ENCODE assay signal across 9 mouse cellular contexts in genomic region chr15:82982724-82983415, GRCm38 (mm10). TPM values are rescaled to one million over a fixed set of nuclear protein-coding genes. Genes with fewer than 3 reads are reported as not detected.
DNase-seq lines count a peak whose midpoint lies in the region; ATAC-seq lines count a peak whose summit lies in the region.
"Had no signal": no experiment of that assay in that cellular context is flagged by ENCODE, and none has a peak within 500 bp of the region (broad histone marks: within the 10 kb centered on the region; RNA-seq: fewer than 3 reads in every experiment).

No protein-coding gene starts in this region.

- WGBS in limb, embryonic 11.5 days: 4% methylated on average over 18 of the region's 18 CpGs

- H3K36me3 ChIP-seq in limb, embryonic 11.5 days (ENCODE audit: control insufficient read depth, insufficient read depth, low read length): no peaks in the 10 kb centered on the region

- peak overlapping the region; percentile 32 for H3K9ac ChIP-seq in limb, embryonic 11.5 days (ENCODE audit: low read length)

- peak; percentile 55 for DNase-seq in right cerebral cortex, postnatal 4 days
- DNase-seq in right cerebral cortex, adult 2 months (ENCODE audit: low spot score in 2 of 2): no peak
- DNase-seq in heart, adult 8-10 months (ENCODE audit: low spot score): peak; percentile 35
- peak; percentile 79 for DNase-seq in limb, embryonic 11.5 days (ENCODE audit: low spot score)
- DNase-seq in thymus, postnatal 36 days: no peak
- no peak for DNase-seq in layer of hippocampus, postnatal 10 days (ENCODE audit: low spot score in 2 of 2)
- DNase-seq in layer of hippocampus, adult 8-10 months (ENCODE audit: low spot score in 2 of 2): no peak

- H3K4me3 ChIP-seq in limb, embryonic 11.5 days (ENCODE audit: low read depth, low read length): no peak overlapping the region

- peaks cover 10% of the 10 kb centered on the region for H3K27me3 ChIP-seq in limb, embryonic 11.5 days (ENCODE audit: control insufficient read depth, insufficient read depth, low read length)

- H3K4me1 ChIP-seq in limb, embryonic 11.5 days (ENCODE audit: control insufficient read depth, insufficient read depth, low read length): peaks cover 51% of the 10 kb centered on the region

- H3K9me3 ChIP-seq in limb, embryonic 11.5 days (ENCODE audit: control insufficient read depth, low read length): no peaks in the 10 kb centered on the region

- ATAC-seq in limb, embryonic 11.5 days (ENCODE audit: insufficient number of reproducible peaks, low FRiP score, low TSS enrichment, low read depth): peak; percentile 50
- no peak for ATAC-seq in frontal cortex, adult (ENCODE audit: low TSS enrichment)
- ATAC-seq: Patski had no signal

- H3K27ac ChIP-seq in limb, embryonic 11.5 days (replicated peaks; ENCODE audit: low read depth, low read length): peak overlapping the region; percentile 91

- H3K4me2 ChIP-seq in limb, embryonic 11.5 days (ENCODE audit: low read depth, severe bottlenecking): peak overlapping the region; percentile 31

RNA-seq across cellular contexts. Expression of gene Tcf20, which starts 4.8 kb away (rescaled TPM):
- 10 to 100 TPM; 56.2 to 63.4 (median 59.7) TPM for total RNA-seq in heart, adult 8-10 months (2022)
- 12.3 and 14.3 TPM in 2 replicates for polyA plus RNA-seq in limb, embryonic 11.5 days (2014; fragmentation: Nextera tagmentation; extraction: Ambion mirVana)
- 100 to 1,000 TPM; 139 to 153 TPM for total RNA-seq in layer of hippocampus, postnatal 10 days (2021)
- total RNA-seq in layer of hippocampus, adult 8-10 months (2022): 100 to 1,000 TPM; 192 to 215 (median 201) TPM

RNA-seq across cellular contexts. Expression of gene Nfam1, which starts 50.2 kb away (rescaled TPM):
- 1 to 10 TPM; 1.1 to 4.8 (median 1.5) TPM for total RNA-seq in heart, adult 8-10 months (2022)
- polyA plus RNA-seq in limb, embryonic 11.5 days (2014; fragmentation: Nextera tagmentation; extraction: Ambion mirVana): 1.9 and 3.0 TPM in 2 replicates
- 1 to 10 TPM; 1.6 to 2.4 TPM for total RNA-seq in layer of hippocampus, postnatal 10 days (2021)
- total RNA-seq in layer of hippocampus, adult 8-10 months (2022): 1 to 10 TPM; 1.7 to 6.2 (median 3.5) TPM
- polyA plus RNA-seq: Patski had no signal

Comparison
In these comparisons a context has a peak if more than half of its experiments do, and no peak if none do; other contexts are left out.
1. DNase-seq: peak in right cerebral cortex, postnatal 4 days (single experiment), heart, adult 8-10 months (single experiment) and limb, embryonic 11.5 days (single experiment); none in right cerebral cortex, adult 2 months (0 of 2), thymus, postnatal 36 days (0 of 2), layer of hippocampus, postnatal 10 days (0 of 2) and layer of hippocampus, adult 8-10 months (0 of 2).